Mouse (Mus musculus) heart, embryonic 13.5 days (tissue): ENCODE results near the gene Cip2a. TPM values are rescaled to one million over a fixed set of nuclear protein-coding genes. Genes with fewer than 3 reads are reported as not detected.

Experiments
- ATAC-seq: fragments of 200-750 bp; cut with Nextera tagmentation; 2 replicates; pipeline ENCODE4 v1.8.0; 2017; ENCODE audit warnings: moderate TSS enrichment; ENCODE audit not compliant: insufficient number of reproducible peaks, low FRiP score, low TSS enrichment; ENCODE audit errors: extremely low read depth
- H3K27ac ChIP-seq: fragments of 300-500 bp; sonication (generic); replicated peaks from 2 replicates; pipeline ENCODE4 v1.5.1; 2015; ENCODE audit warnings: moderate library complexity, mild to moderate bottlenecking, inconsistent platforms
- H3K27me3 ChIP-seq: fragments of 300-500 bp; sonication (generic); replicated peaks from 2 replicates; pipeline ENCODE4 v1.6.1; 2015; ENCODE audit warnings: mild to moderate bottlenecking, inconsistent platforms
- H3K36me3 ChIP-seq: fragments of 300-500 bp; sonication (generic); 2 replicates; pipeline ENCODE4 v1.6.1; 2015; ENCODE audit warnings: mild to moderate bottlenecking, inconsistent platforms
- H3K4me1 ChIP-seq: fragments of 300-500 bp; sonication (generic); 2 replicates; pipeline ENCODE4 v1.6.1; 2015; ENCODE audit warnings: inconsistent platforms
- H3K4me2 ChIP-seq: fragments of 300-500 bp; sonication (generic); 2 replicates; pipeline ENCODE4 v1.6.1; 2015; ENCODE audit warnings: inconsistent platforms, mild to moderate bottlenecking, moderate library complexity
- H3K4me3 ChIP-seq: fragments of 300-500 bp; sonication (generic); 2 replicates; pipeline ENCODE4 v1.5.1; 2015; ENCODE audit warnings: moderate library complexity, mild to moderate bottlenecking, inconsistent platforms
- H3K9ac ChIP-seq: fragments of 300-500 bp; sonication (generic); 2 replicates; pipeline ENCODE4 v1.6.1; 2015; ENCODE audit warnings: inconsistent platforms, mild to moderate bottlenecking, moderate library complexity
- H3K9me3 ChIP-seq: fragments of 300-500 bp; sonication (generic); 2 replicates; pipeline ENCODE4 v1.6.1; 2016; ENCODE audit warnings: inconsistent platforms
- WGBS: fragments of 180-500 bp; shearing (Covaris S2); methylation state at CpG from one replicate; pipeline ENCODE4 v1.1.7; 2015; ENCODE audit warnings: mixed read lengths; 5-methylcytosine and 5-hydroxymethylcytosine counted together
- polyA plus RNA-seq: library from polyadenylated mRNA; unstranded; fragments of >200 nt; fragmentation: Nextera tagmentation; extraction: Ambion mirVana; gene quantifications from 2 replicates; pipeline ENCODE4 v1.2.1, GENCODE M21; 2015

The Cip2a gene
- 20.4 and 21.4 TPM in 2 replicates for polyA plus RNA-seq

DNA sequence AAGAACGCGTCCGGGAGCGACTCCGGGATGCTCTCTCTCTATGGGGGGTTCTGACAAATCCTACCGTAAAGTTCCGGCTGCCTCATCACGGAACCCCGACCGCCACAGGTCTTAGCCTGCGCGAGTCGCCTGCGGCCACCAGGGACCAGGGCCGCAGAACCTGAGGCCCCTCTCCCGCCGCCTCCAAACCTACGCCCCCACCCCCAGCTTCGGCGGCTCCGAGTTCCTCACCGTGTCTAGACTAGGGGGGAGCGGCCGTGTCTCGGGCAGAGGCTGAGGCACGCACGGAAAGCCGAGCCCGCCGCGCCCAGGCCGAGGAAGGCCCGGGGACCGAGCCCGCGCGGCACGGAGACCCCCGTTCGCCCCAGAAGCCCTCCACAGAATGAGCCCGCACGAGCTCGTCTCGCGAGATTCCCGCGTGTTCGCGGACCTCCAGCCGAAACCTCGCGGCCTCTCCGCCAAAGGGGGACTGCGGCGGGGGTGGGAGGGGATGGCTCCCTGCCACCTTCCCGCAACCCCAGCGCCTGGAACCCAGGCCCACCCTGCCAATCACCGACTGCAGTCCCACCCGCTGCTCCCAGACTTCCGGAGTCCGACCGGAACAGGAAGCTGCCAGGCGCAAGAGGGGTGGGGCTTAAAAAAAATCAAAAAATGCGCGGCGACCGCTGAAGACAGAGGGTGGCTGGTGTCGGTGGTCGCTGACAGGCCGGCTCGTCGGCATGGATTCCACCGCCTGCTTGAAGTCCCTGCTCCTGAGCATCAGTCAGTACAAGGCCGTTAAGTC is at the start of gene Cip2a, which contains the start of gene Dzip3:
Cip2a (plus strand) TSS at position 627 of the 784 bp plus-strand sequence.
Dzip3 (minus strand) TSS at position 607 of the 784 bp plus-strand sequence.
- peaks cover 23% of the 10 kb centered on the region for H3K4me1 ChIP-seq
- no peaks in the 10 kb centered on the region for H3K27me3 ChIP-seq
- H3K4me2 ChIP-seq, result peak within 1 kb of the TSS; percentile 83
- peak within 1 kb of the TSS; percentile 95 for H3K27ac ChIP-seq
- WGBS, result under 1% methylated on average over 74 of the region's 74 CpGs
- no peaks in the 10 kb centered on the region for H3K9me3 ChIP-seq
- peaks cover 11% of the 10 kb centered on the region for H3K36me3 ChIP-seq
- H3K4me3 ChIP-seq, result peak within 1 kb of the TSS; percentile 94
- peak; percentile 93 for ATAC-seq
- H3K9ac ChIP-seq, result peak within 1 kb of the TSS; percentile 99

DNA sequence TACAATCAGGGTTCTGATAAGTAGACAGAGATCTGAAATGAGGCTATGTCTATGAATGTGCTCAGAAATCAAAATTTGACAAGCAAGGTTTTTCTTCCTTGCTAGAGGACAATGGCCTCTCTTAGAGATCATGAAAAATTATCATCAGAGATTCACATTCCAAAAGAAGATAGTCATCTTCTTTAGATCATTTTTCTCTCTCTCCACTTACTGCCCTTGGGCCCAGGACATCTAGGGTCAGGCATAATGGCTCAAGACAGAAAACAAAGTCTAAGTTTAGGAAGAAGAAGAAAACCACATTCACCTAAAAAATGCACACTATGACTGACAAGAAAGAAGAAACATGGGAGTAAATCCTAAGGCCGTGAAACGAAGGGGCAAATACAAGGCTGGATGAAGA is 21.0 kb upstream of the Cip2a start:
- no peaks in the 10 kb centered on the region for H3K27me3 ChIP-seq
- no peak overlapping the region for H3K27ac ChIP-seq
- no peaks in the 10 kb centered on the region for H3K4me1 ChIP-seq
- no peak overlapping the region for H3K9ac ChIP-seq
- H3K36me3 ChIP-seq, result peaks cover 35% of the 10 kb centered on the region
- 88% methylated on average over 2 of the region's 2 CpGs for WGBS
- no peak overlapping the region for H3K4me3 ChIP-seq
- ATAC-seq, result no peak
- H3K4me2 ChIP-seq, result no peak overlapping the region
- no peaks in the 10 kb centered on the region for H3K9me3 ChIP-seq

DNA sequence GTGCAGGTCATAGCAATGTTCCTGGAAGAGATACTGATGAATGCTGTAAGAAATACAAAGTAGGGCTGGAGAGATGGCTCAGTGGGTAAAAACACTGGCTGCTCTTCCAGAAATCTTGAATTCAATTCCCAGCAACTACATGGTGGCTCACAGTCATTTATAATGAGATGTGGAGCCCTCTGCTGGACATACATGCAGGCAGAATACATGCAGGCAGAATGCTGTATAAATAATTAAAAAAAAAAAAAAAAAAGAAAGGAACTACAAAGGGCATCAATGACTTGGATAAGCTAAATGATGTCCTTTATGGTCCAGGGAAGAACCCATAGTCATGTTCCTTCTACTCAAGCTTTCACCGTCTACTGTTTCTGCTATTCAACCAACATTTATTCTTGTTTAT is 20.4 kb upstream of the Cip2a start:
- Histone ChIP-seq H3K4me2 (no peak overlapping the region), H3K36me3 (peaks cover 40% of the 10 kb centered on the region), H3K4me1 (no peaks in the 10 kb centered on the region), H3K9ac (no peak overlapping the region), H3K27me3 (no peaks in the 10 kb centered on the region), H3K27ac (no peak overlapping the region), H3K9me3 (no peaks in the 10 kb centered on the region), H3K4me3 (no peak overlapping the region)
- ATAC-seq, result no peak
- 100% methylated on average over 1 of the region's 1 CpGs for WGBS

DNA sequence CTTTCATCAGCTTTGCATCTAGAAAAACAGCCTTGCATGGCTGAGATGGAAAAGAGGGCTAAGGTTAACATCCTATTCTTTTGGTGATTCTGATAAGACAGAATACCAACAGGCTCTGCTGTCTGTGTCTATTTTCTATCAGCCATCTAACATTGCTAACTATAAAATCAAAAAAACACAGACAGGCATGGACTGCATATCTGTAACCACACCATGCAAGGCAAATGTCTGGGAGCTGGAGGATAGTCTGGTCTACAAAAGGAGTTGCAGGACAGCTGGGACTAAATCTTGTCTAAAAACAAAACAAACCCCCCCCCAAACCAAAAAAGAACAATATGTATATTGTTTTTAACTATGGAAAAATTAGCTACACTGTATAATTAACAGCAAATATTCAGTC is 14.0 kb upstream of the Cip2a start:
- ATAC-seq, result no peak
- H3K9me3 ChIP-seq, result no peaks in the 10 kb centered on the region
- H3K27me3 ChIP-seq, result no peaks in the 10 kb centered on the region
- peaks cover 41% of the 10 kb centered on the region for H3K36me3 ChIP-seq
- no peak overlapping the region for H3K9ac ChIP-seq
- H3K4me3 ChIP-seq, result no peak overlapping the region
- no peak overlapping the region for H3K27ac ChIP-seq
- H3K4me1 ChIP-seq, result no peaks in the 10 kb centered on the region
- H3K4me2 ChIP-seq, result no peak overlapping the region

DNA sequence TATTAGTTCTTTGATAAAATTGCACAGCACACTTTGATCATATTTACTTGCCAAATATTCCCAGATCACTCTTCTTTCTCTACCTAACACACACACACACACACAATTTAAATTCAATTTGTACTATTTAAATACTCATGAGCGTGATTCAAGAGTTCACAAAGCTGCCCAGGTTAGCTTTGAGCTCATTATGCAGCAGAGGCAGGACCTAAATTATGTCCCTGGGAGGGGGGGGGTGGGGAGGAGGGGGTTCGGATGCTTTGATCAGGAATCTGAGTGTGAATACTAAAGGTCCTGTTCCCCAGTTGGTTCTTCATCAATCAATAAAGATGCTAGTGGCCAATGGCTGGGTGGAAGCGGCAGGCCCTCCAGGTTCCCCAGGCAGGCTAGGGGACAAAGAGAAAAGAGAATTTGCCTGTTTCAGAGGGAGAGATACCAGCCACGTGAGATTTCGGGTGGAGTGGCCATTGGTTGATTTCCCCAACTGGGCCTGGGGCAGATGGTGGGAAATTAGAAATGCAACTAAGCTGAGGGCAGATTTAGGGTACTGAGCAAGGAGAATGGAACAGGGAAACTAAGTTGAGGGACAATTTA is 8.9 kb upstream of the Cip2a start:
- Histone ChIP-seq H3K27me3 (no peaks in the 10 kb centered on the region), H3K9me3 (no peaks in the 10 kb centered on the region), H3K27ac (no peak overlapping the region), H3K9ac (no peak overlapping the region), H3K4me2 (no peak overlapping the region), H3K4me1 (peaks cover 18% of the 10 kb centered on the region), H3K36me3 (peaks cover 21% of the 10 kb centered on the region), H3K4me3 (no peak overlapping the region)
- WGBS, result 65% methylated on average over 5 of the region's 5 CpGs
- no peak for ATAC-seq

DNA sequence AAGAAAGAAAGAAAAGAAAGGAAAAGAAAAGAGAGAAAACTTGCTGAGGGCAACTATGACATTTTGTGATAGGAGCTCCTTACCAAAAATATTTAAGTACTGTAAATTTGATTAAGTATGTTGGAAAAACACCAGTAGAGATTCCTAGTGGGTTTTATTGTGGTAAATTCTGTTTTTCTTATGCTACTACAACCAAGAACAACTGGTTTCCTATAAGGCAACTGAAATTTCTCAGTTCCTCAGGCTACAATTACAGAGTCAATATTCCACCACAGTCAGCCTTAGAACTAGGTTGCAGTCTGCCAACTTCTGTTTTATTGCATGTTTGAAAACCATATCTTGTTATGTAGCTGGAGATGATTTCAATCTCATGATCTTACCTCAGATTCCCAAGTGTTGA is 4.3 kb upstream of the Cip2a start:
- no peak overlapping the region for H3K9ac ChIP-seq
- peaks cover 7% of the 10 kb centered on the region for H3K36me3 ChIP-seq
- H3K4me2 ChIP-seq, result no peak overlapping the region
- ATAC-seq, result no peak
- H3K27me3 ChIP-seq, result no peaks in the 10 kb centered on the region
- no peak overlapping the region for H3K4me3 ChIP-seq
- H3K27ac ChIP-seq, result no peak overlapping the region
- H3K9me3 ChIP-seq, result no peaks in the 10 kb centered on the region
- H3K4me1 ChIP-seq, result peaks cover 26% of the 10 kb centered on the region

DNA sequence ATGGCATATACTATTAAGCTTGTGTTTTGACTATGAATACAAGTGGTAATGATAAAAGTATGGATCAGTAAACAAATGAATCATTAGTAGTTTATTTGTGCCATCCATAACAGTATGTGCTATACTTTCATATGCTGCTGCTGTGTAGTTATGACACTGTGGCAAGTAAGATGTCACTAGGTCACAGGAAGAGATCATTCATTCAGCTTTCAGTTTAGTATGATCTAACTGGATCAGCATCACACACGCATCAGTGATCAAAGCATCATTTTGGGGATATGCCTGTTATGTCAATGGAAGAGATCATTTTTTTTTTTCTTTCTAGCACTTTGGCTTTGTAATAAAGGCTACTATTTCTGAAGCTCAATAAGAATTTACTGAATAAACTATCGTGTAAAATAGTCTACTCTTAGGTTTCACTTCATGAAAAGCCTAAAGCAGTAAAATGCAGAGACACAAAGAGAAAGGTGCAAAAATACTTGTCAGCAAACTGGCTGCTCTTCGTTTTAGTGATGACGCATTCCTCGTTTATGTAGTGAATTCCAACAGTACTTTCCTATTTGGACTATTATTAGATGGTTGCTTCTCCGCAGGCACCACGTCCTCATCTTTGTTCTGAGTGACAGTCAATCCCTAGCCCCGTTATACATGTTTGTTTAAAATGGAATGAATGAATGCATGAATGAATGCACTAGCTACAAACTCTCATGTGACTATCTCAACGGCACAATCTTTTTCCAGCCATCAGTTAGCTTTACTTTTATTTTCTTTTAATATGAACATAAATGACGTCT is 1.4 kb upstream of the Cip2a start:
- peak overlapping the region; percentile 83 for H3K4me2 ChIP-seq
- peaks cover 24% of the 10 kb centered on the region for H3K4me1 ChIP-seq
- no peaks in the 10 kb centered on the region for H3K27me3 ChIP-seq
- peak overlapping the region; percentile 99 for H3K9ac ChIP-seq
- H3K36me3 ChIP-seq, result peaks cover 7% of the 10 kb centered on the region
- H3K4me3 ChIP-seq, result peak overlapping the region; percentile 94
- H3K27ac ChIP-seq, result peak overlapping the region; percentile 95
- WGBS, result 25% methylated on average over 10 of the region's 10 CpGs
- no peaks in the 10 kb centered on the region for H3K9me3 ChIP-seq
- no peak for ATAC-seq

DNA sequence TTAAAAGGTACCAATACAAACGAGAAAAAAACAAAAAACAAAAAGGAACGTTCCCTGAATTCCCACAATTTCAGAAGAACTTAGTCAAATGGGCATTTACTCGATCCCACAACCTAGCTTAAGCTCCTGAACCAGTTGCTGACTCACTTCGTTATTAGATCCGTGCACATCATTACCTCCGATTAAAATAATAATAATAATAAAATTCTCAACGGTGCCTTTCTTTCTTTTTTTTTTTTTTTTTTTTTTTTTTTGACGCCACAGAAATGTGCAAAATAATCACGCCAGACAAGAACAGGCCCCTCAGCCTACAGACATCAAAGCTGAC is 790 bp upstream of the Cip2a start:
- Histone ChIP-seq H3K27me3 (no peaks in the 10 kb centered on the region), H3K4me2 (peak overlapping the region; percentile 83), H3K4me3 (peak overlapping the region; percentile 94), H3K36me3 (peaks cover 7% of the 10 kb centered on the region), H3K9ac (peak overlapping the region; percentile 99), H3K9me3 (no peaks in the 10 kb centered on the region), H3K4me1 (peaks cover 23% of the 10 kb centered on the region), H3K27ac (peak overlapping the region; percentile 95)
- 2% methylated on average over 9 of the region's 9 CpGs for WGBS
- ATAC-seq, result no peak

DNA sequence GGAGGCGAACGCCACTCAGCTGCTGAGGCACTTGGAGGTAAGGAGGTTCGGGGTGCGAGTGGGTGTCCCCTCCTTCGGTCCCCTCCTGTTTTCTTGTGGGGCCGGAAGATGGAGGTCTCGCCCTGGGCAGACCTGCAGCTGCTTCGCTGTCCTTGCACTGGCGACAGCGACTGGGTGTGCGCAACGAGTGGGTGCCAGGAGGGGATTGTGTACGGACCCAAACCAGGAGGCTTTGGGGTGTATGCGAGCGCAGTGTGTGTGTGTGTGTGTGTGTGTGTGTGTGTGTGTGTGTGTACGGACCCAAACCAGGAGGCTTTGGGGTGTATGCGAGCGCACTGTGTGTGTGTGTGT is 333 bp downstream of the Cip2a start:
- Histone ChIP-seq H3K9me3 (no peaks in the 10 kb centered on the region), H3K9ac (peak overlapping the region; percentile 99), H3K4me3 (peak overlapping the region; percentile 94), H3K4me1 (peaks cover 23% of the 10 kb centered on the region), H3K27me3 (no peaks in the 10 kb centered on the region), H3K4me2 (peak overlapping the region; percentile 83), H3K27ac (peak overlapping the region; percentile 95), H3K36me3 (peaks cover 15% of the 10 kb centered on the region)
- peak; percentile 22; the same call in 1 of the 2 replicates for ATAC-seq
- 0% methylated on average over 18 of the region's 18 CpGs for WGBS

DNA sequence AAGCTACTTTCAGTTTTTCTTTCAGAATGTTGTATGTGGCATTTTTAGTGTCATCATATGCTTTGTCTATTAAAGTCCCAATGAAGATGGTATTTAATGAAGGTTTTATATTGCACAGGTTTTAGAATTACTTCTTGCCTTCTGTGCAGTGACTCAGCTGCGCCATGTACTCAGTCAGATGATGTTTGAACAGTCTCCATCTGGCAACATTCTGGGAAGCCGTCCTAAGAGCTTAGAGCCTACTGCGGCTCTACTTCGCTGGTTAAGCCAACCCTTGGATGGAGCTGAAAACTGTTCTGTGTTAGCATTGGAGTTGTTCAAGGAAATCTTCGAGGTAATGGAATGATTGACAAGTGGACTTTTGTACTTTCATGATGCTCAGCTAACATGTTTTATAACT is 10.2 kb downstream of the Cip2a start:
- Histone ChIP-seq H3K9ac (no peak overlapping the region), H3K27ac (no peak overlapping the region), H3K9me3 (no peaks in the 10 kb centered on the region), H3K4me3 (no peak overlapping the region), H3K4me1 (no peaks in the 10 kb centered on the region), H3K27me3 (no peaks in the 10 kb centered on the region), H3K36me3 (peaks cover 68% of the 10 kb centered on the region), H3K4me2 (no peak overlapping the region)
- ATAC-seq, result no peak
- 96% methylated on average over 5 of the region's 5 CpGs for WGBS

DNA sequence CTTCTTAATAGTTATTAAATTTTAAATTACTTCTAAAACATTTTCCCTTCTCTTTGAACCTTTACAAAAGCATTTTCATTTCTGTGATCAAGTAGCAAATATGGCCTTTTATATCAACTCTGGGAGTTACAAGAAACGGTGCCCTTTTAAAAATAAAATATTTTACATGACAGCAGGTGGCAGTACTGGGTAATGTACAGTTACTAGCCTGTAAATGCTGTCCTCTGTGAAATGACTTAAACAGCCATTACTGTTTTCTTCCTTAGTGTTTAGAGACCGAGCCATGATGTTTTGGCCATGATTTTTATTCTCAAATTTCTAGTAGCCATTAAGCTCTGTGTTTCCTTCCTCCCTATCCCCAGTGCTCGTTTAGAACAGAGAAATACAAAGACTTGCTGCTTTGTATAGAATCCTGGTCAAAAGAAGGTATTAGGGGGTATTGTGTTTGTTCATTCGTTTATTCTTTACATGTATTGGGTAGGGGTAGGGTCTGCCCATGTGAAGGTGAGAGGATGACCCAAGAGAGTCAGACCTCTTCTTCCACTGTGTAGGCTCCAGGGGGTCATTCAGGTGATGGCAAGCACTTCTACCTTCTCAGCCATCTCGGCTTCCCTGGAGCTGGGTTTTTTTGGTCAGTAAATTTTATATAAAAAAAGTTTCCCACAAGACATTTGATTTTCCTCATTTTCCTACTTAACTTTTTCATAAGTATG is 22.8 kb downstream of the Cip2a start:
- 83% methylated on average over 5 of the region's 5 CpGs for WGBS
- ATAC-seq, result no peak
- no peaks in the 10 kb centered on the region for H3K27me3 ChIP-seq

More for the DNA sequence above, 22.8 kb downstream of the Cip2a start:
- no peak overlapping the region for H3K4me3 ChIP-seq
- H3K36me3 ChIP-seq, result peaks cover 65% of the 10 kb centered on the region
- no peak overlapping the region for H3K9ac ChIP-seq
- H3K4me2 ChIP-seq, result no peak overlapping the region
- H3K9me3 ChIP-seq, result no peaks in the 10 kb centered on the region
- no peaks in the 10 kb centered on the region for H3K4me1 ChIP-seq
- no peak overlapping the region for H3K27ac ChIP-seq
